Mouse (Mus musculus) heart, adult 2 months (tissue): ENCODE measurements around the gene Cebpb.

Source experiments
- CTCF ChIP-seq: fragments of 200-600 bp; IDR thresholded peaks from 2 replicates; pipeline ENCODE4 v1.8.1; 2022; ENCODE audit warnings: antibody characterized with exemption, mild to moderate bottlenecking, moderate library complexity
- EP300 ChIP-seq: fragments of 200-500 bp; IDR thresholded peaks from 2 replicates; pipeline ENCODE4 v1.6.1; 2011; ENCODE audit warnings: low read depth, low read length, control low read depth; ENCODE audit not compliant: insufficient read depth

GRCm38 (mm10) chr2:167678600-167678999 is 10.1 kb upstream of the Cebpb start:
- peak; percentile 61 for TF ChIP-seq CTCF
- no peak for TF ChIP-seq EP300
